8 mouse cellular contexts compared by ENCODE assay signal in genomic region chr8:83441656-83442242, GRCm38 (mm10). TPM values are rescaled to one million over a fixed set of nuclear protein-coding genes. Genes with fewer than 3 reads are reported as not detected.
DNase-seq lines count a peak whose midpoint lies in the region; ATAC-seq and TF ChIP-seq lines count a peak whose summit lies in the region.

No protein-coding gene starts in this region.

- no peaks in the 10 kb centered on the region for H3K9me3 ChIP-seq in hindbrain, postnatal 0 days (ENCODE audit: low read length)

- H3K4me3 ChIP-seq in thymus, adult 2 months (ENCODE audit: control insufficient read depth, insufficient read depth, low read length) = peak overlapping the region; percentile 71
- peak overlapping the region; percentile 74 for H3K4me3 ChIP-seq in hindbrain, postnatal 0 days (ENCODE audit: low read length)
- H3K4me3 ChIP-seq in myocyte = peak overlapping the region; percentile 49

- H3K27me3 ChIP-seq in thymus, adult 2 months (ENCODE audit: control insufficient read depth, insufficient read depth, low read length) = no peaks in the 10 kb centered on the region
- no peaks in the 10 kb centered on the region for H3K27me3 ChIP-seq in hindbrain, postnatal 0 days (ENCODE audit: insufficient read depth, low read length)
- no peaks in the 10 kb centered on the region for H3K27me3 ChIP-seq in myocyte (ENCODE audit: control insufficient read depth, insufficient read depth, insufficient read length)

- H3K36me3 ChIP-seq in thymus, adult 2 months (ENCODE audit: control insufficient read depth, insufficient read depth, low read length) = peaks cover under 1% of the 10 kb centered on the region; the same call in 1 of the 2 replicates
- H3K36me3 ChIP-seq in hindbrain, postnatal 0 days (ENCODE audit: insufficient read depth, low read length) = peaks cover under 1% of the 10 kb centered on the region; the same call in 1 of the 2 replicates
- H3K36me3 ChIP-seq in myocyte (ENCODE audit: control insufficient read depth, insufficient read depth) = no peaks in the 10 kb centered on the region

- no peak for TF ChIP-seq POLR2A in thymus, adult 2 months (IDR thresholded peaks at IDR 0.05; ENCODE audit: control insufficient read depth, extremely low read depth, insufficient read depth, low read length, poor library complexity)
- TF ChIP-seq POLR2A in myocyte (IDR thresholded peaks at IDR 0.05; ENCODE audit: insufficient read length, low read depth) = no peak

- no peak for TF ChIP-seq CTCF in thymus, adult 2 months (IDR thresholded peaks at IDR 0.05; ENCODE audit: borderline replicate concordance, control insufficient read depth, extremely low read depth, insufficient read depth, low read length, poor library complexity)
- TF ChIP-seq CTCF in hindbrain, postnatal 0 days (IDR thresholded peaks at IDR 0.05; ENCODE audit: low read depth) = no peak

- peak overlapping the region; percentile 55 for H3K4me2 ChIP-seq in hindbrain, postnatal 0 days (ENCODE audit: low read depth, low read length)
- H3K4me2 ChIP-seq in myocyte (ENCODE audit: low read depth) = peak overlapping the region; percentile 82

- no peaks in the 10 kb centered on the region for H3K4me1 ChIP-seq in thymus, adult 2 months (replicated peaks; ENCODE audit: control insufficient read depth, insufficient read depth, low read length)
- no peaks in the 10 kb centered on the region for H3K4me1 ChIP-seq in hindbrain, postnatal 0 days (ENCODE audit: insufficient read depth, low read length)

- H3K9ac ChIP-seq in hindbrain, postnatal 0 days (replicated peaks; ENCODE audit: low read length) = peak overlapping the region; percentile 90

- H3K27ac ChIP-seq in thymus, adult 2 months (ENCODE audit: control insufficient read depth, insufficient read depth, low read length) = no peak overlapping the region
- H3K27ac ChIP-seq in hindbrain, postnatal 0 days = peak overlapping the region; percentile 90

- peaks cover 25% of the 10 kb centered on the region for H3K79me2 ChIP-seq in myocyte (ENCODE audit: control insufficient read depth, insufficient read depth)

- WGBS in thymus, adult 2 months = 1% methylated on average over 29 of the region's 29 CpGs
- under 1% methylated on average over 29 of the region's 29 CpGs for WGBS in hindbrain, postnatal 0 days

- H3ac ChIP-seq in myocyte (ENCODE audit: control insufficient read depth, insufficient read length) = peak overlapping the region; percentile 86

- DNase-seq in frontal cortex, postnatal 10 days (ENCODE audit: low spot score in 2 of 2) = no peak
- no peak for DNase-seq in thymus, adult 2 months
- no peak for DNase-seq in thymus, postnatal 10 days (ENCODE audit: low spot score in 2 of 2)
- peak; percentile 38 for DNase-seq in hindbrain, postnatal 0 days (ENCODE audit: low spot score)
- no peak for DNase-seq in cerebellum, adult 9-10 months
- no peak for DNase-seq in right cerebral cortex, postnatal 4 days

- peak; percentile 39 for ATAC-seq in frontal cortex, adult (ENCODE audit: low TSS enrichment)
- ATAC-seq in hindbrain, postnatal 0 days = no peak

TF ChIP-seq in myocyte, 11 proteins besides CTCF, POLR2A, EP300 and RAD21:
- TF ChIP-seq TCF3 (IDR thresholded peaks at IDR 0.05; ENCODE audit: insufficient read length, low read depth) (no peak), SRF (IDR thresholded peaks at IDR 0.05; ENCODE audit: control insufficient read depth, insufficient read length, low read depth) (no peak), CEBPB (IDR thresholded peaks at IDR 0.05; ENCODE audit: insufficient read depth, poor library complexity, severe bottlenecking) (no peak), E2F4 (IDR thresholded peaks at IDR 0.05; ENCODE audit: insufficient read depth) (no peak), MYOD1 (IDR thresholded peaks at IDR 0.05; ENCODE audit: control insufficient read depth in 1 of 3, insufficient read length in 2 of 3, low read depth in 2 of 3) (no peak)

RNA-seq across cellular contexts. Expression of gene Scoc, which starts 16.4 kb away (rescaled TPM):
- 6.9 and 9.1 TPM in 2 replicates for polyA plus RNA-seq in thymus, adult 2 months (2012; rRNA removed)
- 179 and 224 TPM in 2 replicates for total RNA-seq in hindbrain, postnatal 0 days (2014; rRNA removed)
- polyA plus RNA-seq in hindbrain, postnatal 0 days (2015; fragmentation: Nextera tagmentation; extraction: Ambion mirVana) = 441 TPM in 2 replicates
- polyA plus RNA-seq in myocyte (2012; fragmentation: generic; extraction: Trizol) = 22.4 TPM

RNA-seq across cellular contexts. Expression of gene Clgn, which starts 52.1 kb away (rescaled TPM):
- polyA plus RNA-seq in thymus, adult 2 months (2012; rRNA removed) = 0.03 TPM in 1 of 2 replicates, not detected in the other
- 5.4 and 5.5 TPM in 2 replicates for total RNA-seq in hindbrain, postnatal 0 days (2014; rRNA removed)
- 13.1 and 13.3 TPM in 2 replicates for polyA plus RNA-seq in hindbrain, postnatal 0 days (2015; fragmentation: Nextera tagmentation; extraction: Ambion mirVana)
- polyA plus RNA-seq in myocyte (2012; fragmentation: generic; extraction: Trizol) = not detected

Comparison
In these comparisons a context has a peak if more than half of its experiments do, and no peak if none do; other contexts are left out.
1. RNA of gene Scoc, which starts 16.4 kb away (polyA plus RNA-seq): 441 TPM in hindbrain, postnatal 0 days; 22.4 TPM in myocyte (single experiment) and 6.9 to 9.1 TPM in thymus, adult 2 months; every median in the first group is over 10 times any median in the second.
2. RNA of gene Clgn, which starts 52.1 kb away (polyA plus RNA-seq): 13.1 to 13.3 TPM in hindbrain, postnatal 0 days; 0.03 TPM in thymus, adult 2 months and not detected in myocyte (single experiment); every median in the first group is over 10 times any median in the second.
3. Peak in every context shown above with its lines, with median percentiles within 50 percentile points of each other: H3K4me3 ChIP-seq.